In genomic region chr1:151717624-151718023, GRCm38 (mm10) we compare ENCODE assay signal across 32 mouse cellular contexts. TPM values are rescaled to one million over a fixed set of nuclear protein-coding genes. Genes with fewer than 3 reads are reported as not detected.
A peak's percentile ranks its signal among the peaks of the same experiment; 100 is the strongest.
DNase-seq lines count a peak whose midpoint lies in the region; ATAC-seq and TF ChIP-seq lines count a peak whose summit lies in the region.
"Had no signal": no experiment of that assay in that cellular context is flagged by ENCODE, and none has a peak within 500 bp of the region (broad histone marks: within the 10 kb centered on the region; RNA-seq: fewer than 3 reads in every experiment).

No protein-coding gene starts in this region.

- H3K27me3 ChIP-seq in spleen, adult 2 months (ENCODE audit: control insufficient read depth, insufficient read depth, low read length), result no peaks in the 10 kb centered on the region
- H3K27me3 ChIP-seq in CH12.LX (replicated peaks), result no peaks in the 10 kb centered on the region
- H3K27me3 ChIP-seq: embryonic facial prominence, embryonic 13.5 days; forebrain, embryonic 15.5 days; hindbrain, embryonic 12.5 days; intestine, embryonic 15.5 days; limb, embryonic 13.5 days; liver, embryonic 12.5 days; midbrain, embryonic 15.5 days; neural tube, embryonic 13.5 days had no signal

- ATAC-seq in megakaryocyte, adult 5-6 weeks (ENCODE audit: poor library complexity, severe bottlenecking), result peak; percentile 40
- ATAC-seq: forebrain, embryonic 15.5 days; hindbrain, postnatal 0 days; intestine, embryonic 15.5 days; lung, postnatal 0 days; midbrain, embryonic 15.5 days had no signal

- H3K79me2 ChIP-seq in CH12.LX (replicated peaks; ENCODE audit: control insufficient read depth, extremely low read depth, insufficient read depth, poor library complexity, severe bottlenecking), result no peaks in the 10 kb centered on the region

- H3K4me2 ChIP-seq in CH12.LX (ENCODE audit: insufficient read depth, low read depth, poor library complexity, severe bottlenecking), result no peak overlapping the region
- H3K4me2 ChIP-seq: embryonic facial prominence, embryonic 13.5 days; forebrain, embryonic 15.5 days; heart, embryonic 11.5 days; hindbrain, embryonic 12.5 days; intestine, embryonic 15.5 days; limb, embryonic 13.5 days; liver, embryonic 12.5 days; midbrain, embryonic 15.5 days; neural tube, embryonic 13.5 days had no signal

- peak; percentile 80 for TF ChIP-seq EP300 in CH12.LX (IDR thresholded peaks at IDR 0.05; ENCODE audit: low read length)

- DNase-seq in spleen, adult 2 months (ENCODE audit: low read depth in 1 of 2, low spot score in 2 of 2), result peak in 1 of 2 experiments; percentile 13
- DNase-seq in spleen, adult 18-20 months, result no peak
- peak; percentile 69 for DNase-seq in CH12.LX (ENCODE audit: extremely low read depth)
- no peak for DNase-seq in right cerebral cortex, postnatal 25 days
- no peak for DNase-seq in adrenal gland, postnatal 25 days
- no peak for DNase-seq in cerebellum, postnatal 25 days
- DNase-seq: adrenal gland, adult 8-10 months; cerebellum, adult 11 months; cerebellum, adult 9-10 months; gastrocnemius, postnatal 25 days; heart, adult 18-20 months; heart, postnatal 36 days; kidney, adult 2 months; layer of hippocampus, adult 9-11 months; lung, adult 18-20 months; lung, postnatal 4 days; thymus, adult 2 months; thymus, postnatal 36 days had no signal

- no peak overlapping the region for H3K4me3 ChIP-seq in spleen, adult 2 months (ENCODE audit: extremely low read depth, insufficient read depth, insufficient read length)
- no peak overlapping the region for H3K4me3 ChIP-seq in CH12.LX (replicated peaks in 1 of 3; ENCODE audit: low read depth in 2 of 3, low read length in 2 of 3, poor library complexity in 1 of 3)
- H3K4me3 ChIP-seq: embryonic facial prominence, embryonic 13.5 days; forebrain, embryonic 10.5 days; forebrain, embryonic 15.5 days; hindbrain, embryonic 12.5 days; intestine, embryonic 15.5 days; limb, embryonic 13.5 days; liver, embryonic 12.5 days; midbrain, embryonic 15.5 days; neural tube, embryonic 13.5 days had no signal

- 27% methylated on average over 5 of the region's 5 CpGs for WGBS in spleen, adult 2 months

- H3K4me1 ChIP-seq in spleen, adult 2 months (ENCODE audit: control insufficient read depth, insufficient read depth, insufficient read length), result peaks cover 8% of the 10 kb centered on the region; the same call in 1 of the 2 replicates
- H3K4me1 ChIP-seq in CH12.LX (ENCODE audit: control insufficient read depth in 1 of 2, insufficient read depth in 2 of 2), result peaks cover 5 to 34% of the 10 kb centered on the region in 2 experiments
- H3K4me1 ChIP-seq: embryonic facial prominence, embryonic 13.5 days; hindbrain, embryonic 12.5 days; intestine, embryonic 15.5 days; midbrain, embryonic 15.5 days had no signal

- H3K27ac ChIP-seq in spleen, adult 2 months (ENCODE audit: insufficient read depth, low read length), result 0 out of 2 replicates have a peak overlapping the region, but pooled peaks have one; percentile 24
- H3K27ac ChIP-seq in CH12.LX (ENCODE audit: insufficient read depth, low read depth), result no peak overlapping the region
- H3K27ac ChIP-seq: embryonic facial prominence, embryonic 13.5 days; forebrain, embryonic 10.5 days; forebrain, embryonic 15.5 days; hindbrain, embryonic 12.5 days; hindbrain, postnatal 0 days; intestine, embryonic 15.5 days; limb, embryonic 13.5 days; liver, embryonic 12.5 days; midbrain, embryonic 15.5 days; neural tube, embryonic 13.5 days had no signal

- TF ChIP-seq RAD21 in CH12.LX (IDR thresholded peaks at IDR 0.05; ENCODE audit: low read depth, low read length), result no peak

- dilution Hi-C loops in CH12.LX (cut with MboI; ENCODE audit: extremely low pct_ligation_motif_present, extremely low pct_unique_long_range_greater_than_20kb, low sequenced_read_pairs), result no loop called here

- no peaks in the 10 kb centered on the region for H3K36me3 ChIP-seq in spleen, adult 2 months (ENCODE audit: control insufficient read depth, insufficient read depth, low read length)
- H3K36me3 ChIP-seq in CH12.LX (replicated peaks in 1 of 2; ENCODE audit: control insufficient read depth in 1 of 2, insufficient read depth in 1 of 2, low read length in 1 of 2), result peaks cover 38 to 67% of the 10 kb centered on the region in 2 experiments
- H3K36me3 ChIP-seq: embryonic facial prominence, embryonic 13.5 days; forebrain, embryonic 10.5 days; forebrain, embryonic 15.5 days; G1E; hindbrain, embryonic 12.5 days; intestine, embryonic 15.5 days; limb, embryonic 13.5 days; liver, embryonic 12.5 days; midbrain, embryonic 15.5 days; neural tube, embryonic 13.5 days had no signal

- H3K9me3 ChIP-seq in CH12.LX (replicated peaks; ENCODE audit: low read length), result no peaks in the 10 kb centered on the region
- H3K9me3 ChIP-seq: embryonic facial prominence, embryonic 13.5 days; forebrain, embryonic 10.5 days; forebrain, embryonic 15.5 days; G1E; hindbrain, embryonic 12.5 days; intestine, embryonic 15.5 days; limb, embryonic 13.5 days; liver, embryonic 12.5 days; midbrain, embryonic 15.5 days; neural tube, embryonic 13.5 days had no signal

- H3K9ac ChIP-seq in CH12.LX (ENCODE audit: insufficient read depth, low read depth), result no peak overlapping the region
- H3K9ac ChIP-seq: embryonic facial prominence, embryonic 13.5 days; forebrain, embryonic 15.5 days; hindbrain, embryonic 12.5 days; intestine, embryonic 15.5 days; limb, embryonic 13.5 days; liver, embryonic 12.5 days; midbrain, embryonic 15.5 days; neural tube, embryonic 13.5 days had no signal

- in situ Hi-C loops in CH12.LX (cut with MboI; ENCODE audit: low pct_ligation_motif_present, low pct_unique_long_range_greater_than_20kb, low sequenced_read_pairs), result loop anchor here (25.0 kb wide), 1 partner anchor 255 kb away; no protein-coding TSS in a partner anchor

- no peak for TF ChIP-seq POLR2A in spleen, adult 2 months (IDR thresholded peaks at IDR 0.05; ENCODE audit: low read depth, low read length)
- TF ChIP-seq POLR2A in CH12.LX (IDR thresholded peaks at IDR 0.05; ENCODE audit: low read depth, low read length), result no peak

- no peak for TF ChIP-seq CTCF in spleen, adult 2 months (IDR thresholded peaks at IDR 0.05; ENCODE audit: extremely low read depth, insufficient read depth, insufficient read length, insufficient replicate concordance)
- TF ChIP-seq CTCF in CH12.LX (conservative IDR thresholded peaks at IDR 0.05 in 1 of 2, IDR thresholded peaks at IDR 0.05 in 1 of 2; ENCODE audit: low read depth in 2 of 2, low read length in 2 of 2), result no peak

TF ChIP-seq in CH12.LX, 34 proteins besides CTCF, POLR2A, EP300 and RAD21:
- TF ChIP-seq CHD1 (IDR thresholded peaks at IDR 0.05; ENCODE audit: low read depth, low read length) (no peak), IRF4 (IDR thresholded peaks at IDR 0.05; ENCODE audit: low read depth, low read length) (0 out of 2 replicates have a peak, but pooled peaks have one; percentile 31), TCF12 (IDR thresholded peaks at IDR 0.05; ENCODE audit: low read depth, low read length) (peak; percentile 47; the same call in 1 of the 2 replicates), SIN3A (IDR thresholded peaks at IDR 0.05; ENCODE audit: low read length) (peak; percentile 52; the same call in 1 of the 2 replicates)
TF ChIP-seq in CH12.LX: peak in this region for 3.

RNA-seq across cellular contexts. Expression of gene Edem3, which starts 37.5 kb away (rescaled TPM):
- 2.8 and 5.0 TPM in 2 replicates for polyA plus RNA-seq in spleen, adult 2 months (2012; rRNA removed)
- total RNA-seq in CH12.LX (2012; rRNA removed) (9.8 and 11.5 TPM in 2 replicates), CH12.LX (2014; rRNA removed) (15.8 and 17.6 TPM in 2 replicates)
- polyA plus RNA-seq in CH12.LX (2012; ENCODE audit: insufficient read length, low read depth), result 9.8 and 10.6 TPM in 2 replicates
- total RNA-seq in megakaryocyte, adult 5-6 weeks (2015), result 16.9 and 19.6 TPM in 2 replicates
- total RNA-seq in megakaryocyte, adult 5-6 weeks (2017), result 33.1 and 33.4 TPM in 2 replicates
- total RNA-seq in adrenal gland, postnatal 25 days (2021), result 129 and 132 TPM in 2 replicates
